Mouse (Mus musculus) stomach, postnatal 0 days (tissue): Measurements from ENCODE around the gene Fgfr2.

ENCODE experiments used
- CTCF ChIP-seq: IDR thresholded peaks from 2 replicates; pipeline ENCODE4 v1.5.1; 2016; ENCODE audit warnings: antibody characterized with exemption, low read depth, mild to moderate bottlenecking, moderate library complexity
- EP300 ChIP-seq: optimal IDR thresholded peaks from 2 replicates; pipeline ENCODE3; 2016; ENCODE audit warnings: antibody characterized with exemption

GRCm38 (mm10) chr7:130315221-130315620 lies 2807.9 kb downstream of the Fgfr2 start:
- TF ChIP-seq CTCF (no peak), EP300 (no peak)
